Mouse (Mus musculus) neural tube, postnatal 0 days (tissue): ENCODE results near the gene Prr11. TPM values are rescaled to one million over a fixed set of nuclear protein-coding genes. Genes with fewer than 3 reads are reported as not detected.

Experiments
- microRNA counts: library from miRNA; unstranded; fragments of <30 nt; microRNA quantifications from one replicate; lab custom pipeline; 2015
- microRNA-seq: library from miRNA; unstranded; fragments of <30 nt; microRNA quantifications from one replicate; pipeline ENCODE4, GENCODE M21; 2016
- polyA plus RNA-seq: library from polyadenylated mRNA; unstranded; fragments of >200 nt; fragmentation: Nextera tagmentation; extraction: Ambion mirVana; gene quantifications from 2 replicates; pipeline ENCODE4 v1.2.1, GENCODE M21; 2015

Gene Prr11
- polyA plus RNA-seq: 1.1 and 1.5 TPM in 2 replicates

GRCm38 (mm10) chr11:87108409-87108754 lies at the start of gene Prr11:
Gene Prr11 (minus strand): TSS chr11:87108708.

GRCm38 (mm10) chr11:87126824-87127816 lies 18.6 kb upstream of the Prr11 start, which contains the start of gene Trim37:
Gene Trim37 (plus strand): TSS chr11:87127077.

GRCm38 (mm10) chr11:87108755-87109518 lies 429 bp upstream of the Prr11 start, which contains the start of gene Ska2:
Gene Ska2 (plus strand): TSS chr11:87109234.

GRCm38 (mm10) chr11:87086290-87086984 lies 22.1 kb downstream of the Prr11 start, which contains the start of gene Smg8:
Gene Smg8 (minus strand): TSS chr11:87086774.

GRCm38 (mm10) chr11:87073866-87074440 lies 34.6 kb downstream of the Prr11 start, which contains the start of gene Gdpd1:
Gene Gdpd1 (minus strand): TSS chr11:87074062.

MicroRNA genes within 50 kb of the gene (microRNA counts, 519-probe panel; counts per million panel counts)
- 6,017 counts per million, percentile 84 among the panel's probes with 10 or more counts for microRNA mmu-miR-301a (lab: Ali Mortazavi, UCI)

Small RNA genes lying within 50 kb of the gene (microRNA-seq; reads per million reads assigned to microRNA genes)
- gene Mir301: 1,731 reads per million, percentile 80 among the genes with 10 or more reads in this experiment

Other genes starting within 250 kb of the Prr11 start
- 3.4 and 3.5 TPM in 2 replicates for gene Ypel2, start 115.0 kb downstream of the Prr11 start, polyA plus RNA-seq
- gene Gdpd1, start 34.6 kb downstream of the Prr11 start, polyA plus RNA-seq: 122 and 133 TPM in 2 replicates
- gene Smg8, start 21.9 kb downstream of the Prr11 start, polyA plus RNA-seq: 13.1 and 15.2 TPM in 2 replicates
- gene Ska2, start 526 bp upstream of the Prr11 start, polyA plus RNA-seq: 20.0 and 22.5 TPM in 2 replicates
- 67.4 TPM in 2 replicates for gene Trim37, start 18.4 kb upstream of the Prr11 start, polyA plus RNA-seq